Mouse (Mus musculus) G1E (cell line): ENCODE results near the gene Sh3gl1.

Source experiments
- CTCF ChIP-seq: IDR thresholded peaks from 2 replicates; pipeline ENCODE4 v1.5.1; 2012; ENCODE audit warnings: low read depth, low read length, inconsistent platforms, mixed read lengths
- GATA2 ChIP-seq: IDR thresholded peaks from 2 replicates; pipeline ENCODE4 v1.6.1; 2012; ENCODE audit warnings: low read depth, low read length, inconsistent platforms, borderline replicate concordance
- TAL1 ChIP-seq: conservative IDR thresholded peaks from 2 replicates; pipeline ENCODE4 v1.6.1; 2012; ENCODE audit warnings: low read depth, low read length, inconsistent platforms, mixed read lengths

DNA sequence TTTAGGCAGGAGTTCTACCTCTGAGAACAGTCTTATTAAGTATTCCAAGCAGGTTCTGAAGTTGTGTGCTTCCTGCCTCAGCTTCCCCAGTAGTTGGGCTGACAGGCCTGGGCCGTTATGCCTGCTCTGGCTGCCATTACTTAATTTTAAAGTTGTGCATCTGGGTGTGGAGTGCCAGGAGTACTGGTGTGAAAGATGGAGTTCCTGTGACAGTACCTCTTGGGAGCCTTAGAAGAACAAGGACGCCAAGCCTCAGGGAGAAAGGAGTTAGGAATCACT, 26.5 kb downstream of the Sh3gl1 start:
- TF ChIP-seq CTCF (no peak), TAL1 (no peak), GATA2 (no peak)
